Mouse (Mus musculus): Measurements from ENCODE around the gene Cotl1. TPM values are rescaled to one million over a fixed set of nuclear protein-coding genes. Genes with fewer than 3 reads are reported as not detected.

Cotl1 gene
- polyA plus RNA-seq, 1 experiment from 2014 or later: 101 TPM

GRCm38 (mm10) chr8:119825950-119826730 lies 14.2 kb downstream of the Cotl1 start:
- H3K9ac ChIP-seq (ENCODE audit: low read depth, low read length): no peak overlapping the region
- H3K27ac ChIP-seq: no peak overlapping the region
- TF ChIP-seq CTCF (IDR thresholded peaks at IDR 0.05; ENCODE audit: low read depth): no peak
- peaks cover 26% of the 10 kb centered on the region for H3K4me1 ChIP-seq (replicated peaks; ENCODE audit: insufficient read depth, low read length)
- H3K4me2 ChIP-seq (ENCODE audit: low read length): no peak overlapping the region
- no peaks in the 10 kb centered on the region for H3K9me3 ChIP-seq (replicated peaks; ENCODE audit: low read length)
- no peak for ATAC-seq (replicated peaks; ENCODE audit: low FRiP score, low read depth)
- no peaks in the 10 kb centered on the region for H3K27me3 ChIP-seq (ENCODE audit: insufficient read depth, low read length)
- 78% methylated on average over 19 of the region's 19 CpGs for WGBS
- no peak for DNase-seq (ENCODE audit: low spot score)
- 0 out of 2 replicates have a peak, but pooled peaks cover 7% of the 10 kb centered on the region for H3K36me3 ChIP-seq (ENCODE audit: insufficient read depth, low read length)
- no peak overlapping the region for H3K4me3 ChIP-seq (replicated peaks; ENCODE audit: low read depth, low read length)

DNA sequence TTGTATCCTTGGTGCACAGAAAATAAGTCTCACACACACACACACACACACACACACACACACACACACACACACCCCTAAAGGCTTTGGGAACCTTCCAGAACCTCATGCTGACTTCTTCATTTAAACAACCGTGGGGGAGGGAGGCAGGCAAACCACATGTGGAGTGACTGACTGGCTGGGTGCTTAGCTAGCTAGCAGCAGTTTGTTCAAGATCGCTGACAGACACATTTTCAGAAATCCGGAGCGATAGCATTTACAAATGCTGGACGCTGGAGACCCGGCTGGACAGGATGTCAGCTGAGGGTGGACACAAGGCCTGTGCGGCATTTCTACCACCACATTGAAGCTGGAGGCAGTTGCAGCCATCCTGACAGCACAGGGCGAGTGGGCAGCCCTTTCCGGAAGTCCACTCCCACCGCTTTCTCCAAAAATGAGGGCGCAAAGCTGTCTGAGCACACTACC lies 15.5 kb downstream of the Cotl1 start:
- no peak overlapping the region for H3K27ac ChIP-seq
- no peak overlapping the region for H3K4me2 ChIP-seq (ENCODE audit: low read length)
- TF ChIP-seq CTCF (IDR thresholded peaks at IDR 0.05; ENCODE audit: low read depth): no peak
- H3K9me3 ChIP-seq (replicated peaks; ENCODE audit: low read length): no peaks in the 10 kb centered on the region
- DNase-seq (ENCODE audit: low spot score) (peak; percentile 63), ATAC-seq (replicated peaks; ENCODE audit: low FRiP score, low read depth) (no peak)
- 0 out of 2 replicates have a peak, but pooled peaks cover 7% of the 10 kb centered on the region for H3K36me3 ChIP-seq (ENCODE audit: insufficient read depth, low read length)
- H3K27me3 ChIP-seq (ENCODE audit: insufficient read depth, low read length): no peaks in the 10 kb centered on the region
- H3K4me3 ChIP-seq (replicated peaks; ENCODE audit: low read depth, low read length): no peak overlapping the region
- no peak overlapping the region for H3K9ac ChIP-seq (ENCODE audit: low read depth, low read length)
- H3K4me1 ChIP-seq (replicated peaks; ENCODE audit: insufficient read depth, low read length): peaks cover 14% of the 10 kb centered on the region
- 54% methylated on average over 11 of the region's 11 CpGs for WGBS

DNA sequence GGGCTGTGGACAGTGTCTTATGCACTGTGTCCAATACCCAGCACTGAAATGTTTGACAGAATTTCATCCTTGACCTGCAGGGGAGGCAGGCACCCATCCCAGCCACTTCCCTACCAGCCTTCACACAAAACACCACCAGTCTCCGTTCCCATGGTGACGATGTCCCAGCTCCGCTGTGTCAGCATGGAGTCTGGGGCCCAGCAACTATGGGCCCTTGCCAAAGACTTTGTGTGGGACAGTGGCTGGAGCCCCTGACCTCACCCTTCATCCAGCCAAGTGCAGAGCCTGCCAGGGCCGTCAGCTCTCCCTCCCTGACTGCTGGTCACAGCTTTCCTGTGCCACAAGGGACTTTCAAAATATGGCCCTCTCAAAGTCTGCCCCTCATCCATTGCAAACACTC lies 16.2 kb downstream of the Cotl1 start:
- Histone ChIP-seq H3K27ac (no peak overlapping the region), H3K9me3 (replicated peaks; ENCODE audit: low read length) (no peaks in the 10 kb centered on the region), H3K27me3 (ENCODE audit: insufficient read depth, low read length) (no peaks in the 10 kb centered on the region), H3K36me3 (ENCODE audit: insufficient read depth, low read length) (0 out of 2 replicates have a peak, but pooled peaks cover 7% of the 10 kb centered on the region), H3K4me2 (ENCODE audit: low read length) (no peak overlapping the region), H3K4me3 (replicated peaks; ENCODE audit: low read depth, low read length) (no peak overlapping the region), H3K4me1 (replicated peaks; ENCODE audit: insufficient read depth, low read length) (peaks cover 11% of the 10 kb centered on the region), H3K9ac (ENCODE audit: low read depth, low read length) (no peak overlapping the region)
- ATAC-seq (replicated peaks; ENCODE audit: low FRiP score, low read depth): no peak
- 69% methylated on average over 4 of the region's 4 CpGs for WGBS
- no peak for TF ChIP-seq CTCF (IDR thresholded peaks at IDR 0.05; ENCODE audit: low read depth)
- no peak for DNase-seq (ENCODE audit: low spot score)

GRCm38 (mm10) chr8:119823278-119823677 lies 17.1 kb downstream of the Cotl1 start:
- Histone ChIP-seq H3K9me3 (replicated peaks; ENCODE audit: low read length) (no peaks in the 10 kb centered on the region), H3K4me1 (replicated peaks; ENCODE audit: insufficient read depth, low read length) (peaks cover 3% of the 10 kb centered on the region; the same call in 1 of the 2 replicates), H3K27me3 (ENCODE audit: insufficient read depth, low read length) (no peaks in the 10 kb centered on the region), H3K36me3 (ENCODE audit: insufficient read depth, low read length) (0 out of 2 replicates have a peak, but pooled peaks cover 7% of the 10 kb centered on the region), H3K4me3 (replicated peaks; ENCODE audit: low read depth, low read length) (no peak overlapping the region), H3K4me2 (ENCODE audit: low read length) (no peak overlapping the region), H3K27ac (no peak overlapping the region), H3K9ac (ENCODE audit: low read depth, low read length) (no peak overlapping the region)
- no peak for DNase-seq (ENCODE audit: low spot score)
- no peak for ATAC-seq (replicated peaks; ENCODE audit: low FRiP score, low read depth)
- no peak for TF ChIP-seq CTCF (IDR thresholded peaks at IDR 0.05; ENCODE audit: low read depth)
- WGBS: 93% methylated on average over 9 of the region's 9 CpGs

- DNase-seq (ENCODE audit: low spot score): no peak
- WGBS: 95% methylated on average over 6 of the region's 6 CpGs
- Histone ChIP-seq H3K36me3 (ENCODE audit: insufficient read depth, low read length) (0 out of 2 replicates have a peak, but pooled peaks cover 7% of the 10 kb centered on the region), H3K4me3 (replicated peaks; ENCODE audit: low read depth, low read length) (no peak overlapping the region), H3K9ac (ENCODE audit: low read depth, low read length) (no peak overlapping the region), H3K27ac (no peak overlapping the region), H3K4me2 (ENCODE audit: low read length) (no peak overlapping the region), H3K9me3 (replicated peaks; ENCODE audit: low read length) (no peaks in the 10 kb centered on the region), H3K27me3 (ENCODE audit: insufficient read depth, low read length) (no peaks in the 10 kb centered on the region), H3K4me1 (replicated peaks; ENCODE audit: insufficient read depth, low read length) (0 out of 2 replicates have a peak, but pooled peaks cover 4% of the 10 kb centered on the region)
- ATAC-seq (replicated peaks; ENCODE audit: low FRiP score, low read depth): no peak
- no peak for TF ChIP-seq CTCF (IDR thresholded peaks at IDR 0.05; ENCODE audit: low read depth)
Observed at GRCm38 (mm10) chr8:119821691-119822090, 18.7 kb downstream of the Cotl1 start.

- Histone ChIP-seq H3K27me3 (ENCODE audit: insufficient read depth, low read length) (no peaks in the 10 kb centered on the region), H3K9ac (ENCODE audit: low read depth, low read length) (no peak overlapping the region), H3K4me3 (replicated peaks; ENCODE audit: low read depth, low read length) (no peak overlapping the region), H3K4me1 (replicated peaks; ENCODE audit: insufficient read depth, low read length) (peaks cover 5% of the 10 kb centered on the region; the same call in 1 of the 2 replicates), H3K36me3 (ENCODE audit: insufficient read depth, low read length) (0 out of 2 replicates have a peak, but pooled peaks cover 7% of the 10 kb centered on the region), H3K4me2 (ENCODE audit: low read length) (no peak overlapping the region), H3K27ac (no peak overlapping the region), H3K9me3 (replicated peaks; ENCODE audit: low read length) (no peaks in the 10 kb centered on the region)
- 91% methylated on average over 8 of the region's 8 CpGs for WGBS
- DNase-seq (ENCODE audit: low spot score) (no peak), ATAC-seq (replicated peaks; ENCODE audit: low FRiP score, low read depth) (no peak)
- TF ChIP-seq CTCF (IDR thresholded peaks at IDR 0.05; ENCODE audit: low read depth): no peak
Observed at GRCm38 (mm10) chr8:119819976-119820375, 20.4 kb downstream of the Cotl1 start.
